Mouse (Mus musculus) neural tube, embryonic 15.5 days (tissue): ENCODE measurements around the gene Tmem198. TPM values are rescaled to one million over a fixed set of nuclear protein-coding genes. Genes with fewer than 3 reads are reported as not detected.

Source experiments
- ATAC-seq: fragments of 200-750 bp; cut with Nextera tagmentation; 2 replicates; pipeline ENCODE4 v1.8.0; 2017; ENCODE audit warnings: mild to moderate bottlenecking, moderate TSS enrichment, moderate library complexity; ENCODE audit not compliant: low FRiP score
- H3K27ac ChIP-seq: fragments of 300-500 bp; sonication (generic); replicated peaks from 2 replicates; pipeline ENCODE4 v1.5.1; 2015; ENCODE audit warnings: mild to moderate bottlenecking, inconsistent platforms
- H3K27me3 ChIP-seq: fragments of 300-500 bp; sonication (generic); replicated peaks from 2 replicates; pipeline ENCODE4 v1.6.1; 2015; ENCODE audit warnings: inconsistent platforms
- H3K36me3 ChIP-seq: fragments of 300-500 bp; sonication (generic); 2 replicates; pipeline ENCODE4 v1.6.1; 2015; ENCODE audit warnings: inconsistent platforms
- H3K4me1 ChIP-seq: fragments of 300-500 bp; sonication (generic); 2 replicates; pipeline ENCODE4 v1.6.1; 2015; ENCODE audit warnings: inconsistent platforms
- H3K4me2 ChIP-seq: fragments of 300-500 bp; sonication (generic); 2 replicates; pipeline ENCODE4 v1.6.1; 2015; ENCODE audit warnings: inconsistent platforms, mild to moderate bottlenecking, moderate library complexity
- H3K4me3 ChIP-seq: fragments of 300-500 bp; sonication (generic); replicated peaks from 2 replicates; pipeline ENCODE4 v1.5.1; 2015; ENCODE audit warnings: mild to moderate bottlenecking, inconsistent platforms
- H3K9ac ChIP-seq: fragments of 300-500 bp; sonication (generic); replicated peaks from 2 replicates; pipeline ENCODE4 v1.6.1; 2015; ENCODE audit warnings: mild to moderate bottlenecking, inconsistent platforms
- H3K9me3 ChIP-seq: fragments of 300-500 bp; sonication (generic); replicated peaks from 2 replicates; pipeline ENCODE4 v1.6.1; 2016; ENCODE audit warnings: inconsistent platforms
- WGBS: fragments of 180-500 bp; shearing (Covaris S2); methylation state at CpG from one replicate; pipeline ENCODE4 v1.1.7; 2015; ENCODE audit warnings: mixed read lengths; 5-methylcytosine and 5-hydroxymethylcytosine counted together
- polyA plus RNA-seq: library from polyadenylated mRNA; unstranded; fragments of >200 nt; fragmentation: Nextera tagmentation; extraction: Ambion mirVana; gene quantifications from 2 replicates; pipeline ENCODE4 v1.2.1, GENCODE M21; 2015

Gene Tmem198
- polyA plus RNA-seq, 1 experiment from 2014 or later: 50.7 TPM

- Histone ChIP-seq H3K9me3 (no peaks in the 10 kb centered on the region), H3K27ac (no peak overlapping the region), H3K4me1 (no peaks in the 10 kb centered on the region), H3K27me3 (peaks cover 6% of the 10 kb centered on the region), H3K4me2 (no peak overlapping the region), H3K36me3 (peaks cover 46% of the 10 kb centered on the region), H3K9ac (no peak overlapping the region), H3K4me3 (no peak overlapping the region)
- no peak; the same call in 1 of the 2 replicates for ATAC-seq
- 26% methylated on average over 12 of the region's 12 CpGs for WGBS
Measured at GRCm38 (mm10) chr1:75494878-75495548, 15.7 kb downstream of the Tmem198 start.

GRCm38 (mm10) chr1:75498897-75499296, 19.6 kb downstream of the Tmem198 start:
- Histone ChIP-seq H3K36me3 (peaks cover 55% of the 10 kb centered on the region), H3K9ac (no peak overlapping the region)
- WGBS: 87% methylated on average over 4 of the region's 4 CpGs

GRCm38 (mm10) chr1:75499441-75499840, 20.1 kb downstream of the Tmem198 start:
- no peak overlapping the region for H3K9ac ChIP-seq
- H3K36me3 ChIP-seq: peaks cover 55% of the 10 kb centered on the region
- peaks cover 12% of the 10 kb centered on the region for H3K4me1 ChIP-seq
- H3K27me3 ChIP-seq: 0 out of 2 replicates have a peak, but pooled peaks cover 2% of the 10 kb centered on the region
- no peak for ATAC-seq
- H3K9me3 ChIP-seq: no peaks in the 10 kb centered on the region
- H3K4me3 ChIP-seq: no peak overlapping the region
- no peak overlapping the region for H3K27ac ChIP-seq
- H3K4me2 ChIP-seq: no peak overlapping the region
- 87% methylated on average over 7 of the region's 7 CpGs for WGBS

More at GRCm38 (mm10) chr1:75498897-75499296, 19.6 kb downstream of the Tmem198 start:
- Histone ChIP-seq H3K4me3 (no peak overlapping the region), H3K9me3 (no peaks in the 10 kb centered on the region), H3K4me1 (peaks cover 6% of the 10 kb centered on the region; the same call in 1 of the 2 replicates), H3K27ac (no peak overlapping the region), H3K4me2 (no peak overlapping the region), H3K27me3 (0 out of 2 replicates have a peak, but pooled peaks cover 2% of the 10 kb centered on the region)
- ATAC-seq: no peak

- no peak overlapping the region for H3K27ac ChIP-seq
- H3K4me3 ChIP-seq: no peak overlapping the region
- H3K4me1 ChIP-seq: peaks cover 25% of the 10 kb centered on the region
- no peak overlapping the region for H3K9ac ChIP-seq
- WGBS: 96% methylated on average over 9 of the region's 9 CpGs
- H3K4me2 ChIP-seq: no peak overlapping the region
- no peaks in the 10 kb centered on the region for H3K27me3 ChIP-seq
- H3K36me3 ChIP-seq: peaks cover 48% of the 10 kb centered on the region
- ATAC-seq: no peak
- no peaks in the 10 kb centered on the region for H3K9me3 ChIP-seq
Measured at GRCm38 (mm10) chr1:75501905-75502304, 22.6 kb downstream of the Tmem198 start.

- 88% methylated on average over 24 of the region's 25 CpGs for WGBS
- no peaks in the 10 kb centered on the region for H3K27me3 ChIP-seq
- H3K9ac ChIP-seq: no peak overlapping the region
- H3K36me3 ChIP-seq: peaks cover 41% of the 10 kb centered on the region
- no peak overlapping the region for H3K27ac ChIP-seq
- H3K9me3 ChIP-seq: no peaks in the 10 kb centered on the region
- no peak for ATAC-seq
- no peak overlapping the region for H3K4me3 ChIP-seq
- no peak overlapping the region for H3K4me2 ChIP-seq
- peaks cover 37% of the 10 kb centered on the region for H3K4me1 ChIP-seq
Measured at GRCm38 (mm10) chr1:75502945-75503650, 23.8 kb downstream of the Tmem198 start.

GRCm38 (mm10) chr1:75503651-75503980, 24.3 kb downstream of the Tmem198 start:
- Histone ChIP-seq H3K4me3 (no peak overlapping the region), H3K9me3 (no peaks in the 10 kb centered on the region), H3K9ac (no peak overlapping the region), H3K4me1 (peaks cover 37% of the 10 kb centered on the region), H3K36me3 (peaks cover 37% of the 10 kb centered on the region), H3K4me2 (peak overlapping the region; percentile 92; the same call in 1 of the 2 replicates), H3K27ac (no peak overlapping the region), H3K27me3 (no peaks in the 10 kb centered on the region)
- ATAC-seq: no peak
- WGBS: 73% methylated on average over 23 of the region's 23 CpGs

- H3K9ac ChIP-seq: peak overlapping the region; percentile 94
- H3K9me3 ChIP-seq: no peaks in the 10 kb centered on the region
- peak overlapping the region; percentile 92 for H3K4me2 ChIP-seq
- H3K27ac ChIP-seq: peak overlapping the region; percentile 89
- peak overlapping the region; percentile 79 for H3K4me3 ChIP-seq
- H3K27me3 ChIP-seq: 0 out of 2 replicates have a peak, but pooled peaks cover 2% of the 10 kb centered on the region
- 65% methylated on average over 9 of the region's 9 CpGs for WGBS
- peaks cover 28% of the 10 kb centered on the region for H3K36me3 ChIP-seq
- H3K4me1 ChIP-seq: peaks cover 37% of the 10 kb centered on the region
- no peak for ATAC-seq
Measured at GRCm38 (mm10) chr1:75504256-75505045, 25.1 kb downstream of the Tmem198 start.

- Histone ChIP-seq H3K9me3 (no peaks in the 10 kb centered on the region), H3K9ac (peak overlapping the region; percentile 94), H3K36me3 (peaks cover 21% of the 10 kb centered on the region), H3K4me1 (peaks cover 37% of the 10 kb centered on the region), H3K27me3 (0 out of 2 replicates have a peak, but pooled peaks cover 4% of the 10 kb centered on the region), H3K27ac (peak overlapping the region; percentile 89), H3K4me3 (peak overlapping the region; percentile 79), H3K4me2 (peak overlapping the region; percentile 92)
- WGBS: under 1% methylated on average over 80 of the region's 84 CpGs
- peak; percentile 88 for ATAC-seq
Measured at GRCm38 (mm10) chr1:75505159-75505955, 26.0 kb downstream of the Tmem198 start.

- WGBS: 1% methylated on average over 50 of the region's 65 CpGs
- Histone ChIP-seq H3K36me3 (peaks cover 13% of the 10 kb centered on the region), H3K27ac (peak within 1 kb of the TSS; percentile 89), H3K9ac (peak within 1 kb of the TSS; percentile 94), H3K4me1 (peaks cover 37% of the 10 kb centered on the region), H3K4me2 (peak within 1 kb of the TSS; percentile 92), H3K27me3 (0 out of 2 replicates have a peak, but pooled peaks cover 4% of the 10 kb centered on the region), H3K4me3 (peak within 1 kb of the TSS; percentile 79), H3K9me3 (no peaks in the 10 kb centered on the region)
- ATAC-seq: peak; percentile 67
Measured at GRCm38 (mm10) chr1:75505956-75506831, 26.9 kb downstream of the Tmem198 start, which contains the start of gene Obsl1. Obsl1 (minus strand) TSS chr1:75506452.

GRCm38 (mm10) chr1:75507006-75507405, 27.7 kb downstream of the Tmem198 start, which contains the start of gene Inha:
Inha (plus strand) TSS chr1:75507077.
- Histone ChIP-seq H3K4me3 (peak within 1 kb of the TSS; percentile 79), H3K36me3 (peaks cover 5% of the 10 kb centered on the region), H3K9ac (peak within 1 kb of the TSS; percentile 94), H3K4me1 (peaks cover 37% of the 10 kb centered on the region), H3K27me3 (0 out of 2 replicates have a peak, but pooled peaks cover 4% of the 10 kb centered on the region), H3K4me2 (peak within 1 kb of the TSS; percentile 92), H3K9me3 (no peaks in the 10 kb centered on the region), H3K27ac (peak within 1 kb of the TSS; percentile 89)
- no peak for ATAC-seq
- WGBS: 80% methylated on average over 10 of the region's 10 CpGs
